Mouse (Mus musculus): ENCODE data around the gene Hcrtr1.

The Hcrtr1 gene

GRCm38 (mm10) chr4:130139214-130139492 lies at the start of gene Hcrtr1:
Gene Hcrtr1 (minus strand): TSS chr4:130139359.
- no peak for DNase-seq (ENCODE audit: inconsistent ontology term)

- peak; percentile 80 for DNase-seq (ENCODE audit: inconsistent ontology term)
Observed at GRCm38 (mm10) chr4:130188806-130189297, 49.7 kb upstream of the Hcrtr1 start.

- no peak for DNase-seq (ENCODE audit: inconsistent ontology term)
Observed at GRCm38 (mm10) chr4:130186891-130187290, 47.7 kb upstream of the Hcrtr1 start.

GRCm38 (mm10) chr4:130186450-130186849 lies 47.3 kb upstream of the Hcrtr1 start:
- DNase-seq (ENCODE audit: inconsistent ontology term) = no peak

GRCm38 (mm10) chr4:130183879-130184278 lies 44.7 kb upstream of the Hcrtr1 start:
- no peak for DNase-seq (ENCODE audit: inconsistent ontology term)

- DNase-seq (ENCODE audit: inconsistent ontology term) = no peak
Observed at GRCm38 (mm10) chr4:130183023-130183422, 43.9 kb upstream of the Hcrtr1 start.

GRCm38 (mm10) chr4:130181886-130182285 lies 42.7 kb upstream of the Hcrtr1 start:
- DNase-seq (ENCODE audit: inconsistent ontology term) = no peak

GRCm38 (mm10) chr4:130180909-130181602 lies 41.9 kb upstream of the Hcrtr1 start:
- DNase-seq (ENCODE audit: inconsistent ontology term) = no peak

- no peak for DNase-seq (ENCODE audit: inconsistent ontology term)
Observed at GRCm38 (mm10) chr4:130179876-130180275, 40.7 kb upstream of the Hcrtr1 start.

- DNase-seq (ENCODE audit: inconsistent ontology term) = peak; percentile 57
Observed at GRCm38 (mm10) chr4:130177536-130177935, 38.4 kb upstream of the Hcrtr1 start.

- DNase-seq (ENCODE audit: inconsistent ontology term) = peak; percentile 88
Observed at GRCm38 (mm10) chr4:130177087-130177486, 37.9 kb upstream of the Hcrtr1 start.

GRCm38 (mm10) chr4:130176156-130176720 lies 37.1 kb upstream of the Hcrtr1 start:
- no peak for DNase-seq (ENCODE audit: inconsistent ontology term)

- DNase-seq (ENCODE audit: inconsistent ontology term) = peak; percentile 81
Observed at GRCm38 (mm10) chr4:130175072-130175711, 36.0 kb upstream of the Hcrtr1 start, which contains the start of gene Tinagl1. Gene Tinagl1 (minus strand): TSS chr4:130175122.

GRCm38 (mm10) chr4:130174335-130175031 lies 35.3 kb upstream of the Hcrtr1 start:
- DNase-seq (ENCODE audit: inconsistent ontology term) = peak; percentile 74

- no peak for DNase-seq (ENCODE audit: inconsistent ontology term)
Observed at GRCm38 (mm10) chr4:130173911-130174311, 34.8 kb upstream of the Hcrtr1 start.

GRCm38 (mm10) chr4:130173060-130173822 lies 34.1 kb upstream of the Hcrtr1 start:
- no peak for DNase-seq (ENCODE audit: inconsistent ontology term)

- DNase-seq (ENCODE audit: inconsistent ontology term) = peak; percentile 72
Observed at GRCm38 (mm10) chr4:130171951-130172765, 33.0 kb upstream of the Hcrtr1 start.

GRCm38 (mm10) chr4:130170362-130170761 lies 31.2 kb upstream of the Hcrtr1 start:
- no peak for DNase-seq (ENCODE audit: inconsistent ontology term)

GRCm38 (mm10) chr4:130169411-130169971 lies 30.3 kb upstream of the Hcrtr1 start:
- DNase-seq (ENCODE audit: inconsistent ontology term) = no peak
